Mouse (Mus musculus): ENCODE measurements around the gene Col6a6. TPM values are rescaled to one million over a fixed set of nuclear protein-coding genes. Genes with fewer than 3 reads are reported as not detected.

Gene Col6a6
- polyA plus RNA-seq, 1 experiment: not detected

GRCm38 (mm10) chr9:105831291-105831690, 3.3 kb upstream of the Col6a6 start:
- WGBS: 79% methylated on average over 9 of the region's 9 CpGs
- Histone ChIP-seq H3K27me3 (ENCODE audit: control insufficient read depth, insufficient read depth, low read length) (no peaks in the 10 kb centered on the region), H3K4me3 (ENCODE audit: low read depth, low read length) (no peak overlapping the region), H3K27ac (ENCODE audit: insufficient read depth, low read depth, low read length) (no peak overlapping the region), H3K4me1 (ENCODE audit: control insufficient read depth, insufficient read depth, insufficient read length, low read length) (no peaks in the 10 kb centered on the region), H3K36me3 (ENCODE audit: control insufficient read depth, insufficient read depth, low read length) (no peaks in the 10 kb centered on the region)
- no peak for TF ChIP-seq POLR2A (IDR thresholded peaks at IDR 0.05; ENCODE audit: low read depth, low read length)
- no peak for TF ChIP-seq CTCF (IDR thresholded peaks at IDR 0.05; ENCODE audit: extremely low read depth, insufficient read length, insufficient replicate concordance, low read depth, low read length)

- Histone ChIP-seq H3K4me1 (ENCODE audit: control insufficient read depth, insufficient read depth, insufficient read length, low read length) (no peaks in the 10 kb centered on the region), H3K27me3 (ENCODE audit: control insufficient read depth, insufficient read depth, low read length) (no peaks in the 10 kb centered on the region), H3K36me3 (ENCODE audit: control insufficient read depth, insufficient read depth, low read length) (no peaks in the 10 kb centered on the region), H3K27ac (ENCODE audit: insufficient read depth, low read depth, low read length) (no peak overlapping the region), H3K4me3 (ENCODE audit: low read depth, low read length) (no peak overlapping the region)
- WGBS: 48% methylated on average over 8 of the region's 8 CpGs
- TF ChIP-seq CTCF (IDR thresholded peaks at IDR 0.05; ENCODE audit: extremely low read depth, insufficient read length, insufficient replicate concordance, low read depth, low read length) (no peak), POLR2A (IDR thresholded peaks at IDR 0.05; ENCODE audit: low read depth, low read length) (no peak)
Observed at GRCm38 (mm10) chr9:105827076-105827647, 798 bp downstream of the Col6a6 start.

GRCm38 (mm10) chr9:105820711-105821110, 7.2 kb downstream of the Col6a6 start:
- no peaks in the 10 kb centered on the region for H3K4me1 ChIP-seq (ENCODE audit: control insufficient read depth, insufficient read depth, insufficient read length, low read length)
- no peak overlapping the region for H3K4me3 ChIP-seq (ENCODE audit: low read depth, low read length)
- H3K27me3 ChIP-seq (ENCODE audit: control insufficient read depth, insufficient read depth, low read length): no peaks in the 10 kb centered on the region
- no peak overlapping the region for H3K27ac ChIP-seq (ENCODE audit: insufficient read depth, low read depth, low read length)
- TF ChIP-seq POLR2A (IDR thresholded peaks at IDR 0.05; ENCODE audit: low read depth, low read length): no peak
- no peak for TF ChIP-seq CTCF (IDR thresholded peaks at IDR 0.05; ENCODE audit: extremely low read depth, insufficient read length, insufficient replicate concordance, low read depth, low read length)
- no peaks in the 10 kb centered on the region for H3K36me3 ChIP-seq (ENCODE audit: control insufficient read depth, insufficient read depth, low read length)
- 74% methylated on average over 6 of the region's 6 CpGs for WGBS

GRCm38 (mm10) chr9:105819155-105819709, 8.7 kb downstream of the Col6a6 start:
- Histone ChIP-seq H3K4me3 (ENCODE audit: low read depth, low read length) (no peak overlapping the region), H3K27me3 (ENCODE audit: control insufficient read depth, insufficient read depth, low read length) (no peaks in the 10 kb centered on the region), H3K27ac (ENCODE audit: insufficient read depth, low read depth, low read length) (no peak overlapping the region), H3K4me1 (ENCODE audit: control insufficient read depth, insufficient read depth, insufficient read length, low read length) (no peaks in the 10 kb centered on the region), H3K36me3 (ENCODE audit: control insufficient read depth, insufficient read depth, low read length) (no peaks in the 10 kb centered on the region)
- TF ChIP-seq CTCF (IDR thresholded peaks at IDR 0.05; ENCODE audit: extremely low read depth, insufficient read length, insufficient replicate concordance, low read depth, low read length) (no peak), POLR2A (IDR thresholded peaks at IDR 0.05; ENCODE audit: low read depth, low read length) (no peak)
- 71% methylated on average over 29 of the region's 29 CpGs for WGBS

- no peaks in the 10 kb centered on the region for H3K4me1 ChIP-seq (ENCODE audit: control insufficient read depth, insufficient read depth, insufficient read length, low read length)
- H3K27me3 ChIP-seq (ENCODE audit: control insufficient read depth, insufficient read depth, low read length): no peaks in the 10 kb centered on the region
- no peaks in the 10 kb centered on the region for H3K36me3 ChIP-seq (ENCODE audit: control insufficient read depth, insufficient read depth, low read length)
- 77% methylated on average over 5 of the region's 5 CpGs for WGBS
- TF ChIP-seq CTCF (IDR thresholded peaks at IDR 0.05; ENCODE audit: extremely low read depth, insufficient read length, insufficient replicate concordance, low read depth, low read length): no peak
- no peak for TF ChIP-seq POLR2A (IDR thresholded peaks at IDR 0.05; ENCODE audit: low read depth, low read length)
- H3K4me3 ChIP-seq (ENCODE audit: low read depth, low read length): no peak overlapping the region
- no peak overlapping the region for H3K27ac ChIP-seq (ENCODE audit: insufficient read depth, low read depth, low read length)
Observed at GRCm38 (mm10) chr9:105814436-105814835, 13.5 kb downstream of the Col6a6 start.

- Histone ChIP-seq H3K27ac (ENCODE audit: insufficient read depth, low read depth, low read length) (no peak overlapping the region), H3K27me3 (ENCODE audit: control insufficient read depth, insufficient read depth, low read length) (no peaks in the 10 kb centered on the region), H3K4me1 (ENCODE audit: control insufficient read depth, insufficient read depth, insufficient read length, low read length) (no peaks in the 10 kb centered on the region), H3K36me3 (ENCODE audit: control insufficient read depth, insufficient read depth, low read length) (no peaks in the 10 kb centered on the region), H3K4me3 (ENCODE audit: low read depth, low read length) (no peak overlapping the region)
- 63% methylated on average over 7 of the region's 7 CpGs for WGBS
- no peak for TF ChIP-seq CTCF (IDR thresholded peaks at IDR 0.05; ENCODE audit: extremely low read depth, insufficient read length, insufficient replicate concordance, low read depth, low read length)
- TF ChIP-seq POLR2A (IDR thresholded peaks at IDR 0.05; ENCODE audit: low read depth, low read length): no peak
Observed at GRCm38 (mm10) chr9:105811458-105811857, 16.5 kb downstream of the Col6a6 start.

GRCm38 (mm10) chr9:105808920-105809505, 18.9 kb downstream of the Col6a6 start:
- H3K4me3 ChIP-seq (ENCODE audit: low read depth, low read length): no peak overlapping the region
- H3K27ac ChIP-seq (ENCODE audit: insufficient read depth, low read depth, low read length): no peak overlapping the region
- H3K4me1 ChIP-seq (ENCODE audit: control insufficient read depth, insufficient read depth, insufficient read length, low read length): no peaks in the 10 kb centered on the region
- no peaks in the 10 kb centered on the region for H3K27me3 ChIP-seq (ENCODE audit: control insufficient read depth, insufficient read depth, low read length)
- no peak for TF ChIP-seq CTCF (IDR thresholded peaks at IDR 0.05; ENCODE audit: extremely low read depth, insufficient read length, insufficient replicate concordance, low read depth, low read length)
- TF ChIP-seq POLR2A (IDR thresholded peaks at IDR 0.05; ENCODE audit: low read depth, low read length): no peak
- 46% methylated on average over 17 of the region's 17 CpGs for whole genome bisulfite sequencing
- H3K36me3 ChIP-seq (ENCODE audit: control insufficient read depth, insufficient read depth, low read length): no peaks in the 10 kb centered on the region

Measured in small intestine, adult 2 months (tissue).